47 mouse cellular contexts compared by ENCODE assay signal in the genomic region with DNA sequence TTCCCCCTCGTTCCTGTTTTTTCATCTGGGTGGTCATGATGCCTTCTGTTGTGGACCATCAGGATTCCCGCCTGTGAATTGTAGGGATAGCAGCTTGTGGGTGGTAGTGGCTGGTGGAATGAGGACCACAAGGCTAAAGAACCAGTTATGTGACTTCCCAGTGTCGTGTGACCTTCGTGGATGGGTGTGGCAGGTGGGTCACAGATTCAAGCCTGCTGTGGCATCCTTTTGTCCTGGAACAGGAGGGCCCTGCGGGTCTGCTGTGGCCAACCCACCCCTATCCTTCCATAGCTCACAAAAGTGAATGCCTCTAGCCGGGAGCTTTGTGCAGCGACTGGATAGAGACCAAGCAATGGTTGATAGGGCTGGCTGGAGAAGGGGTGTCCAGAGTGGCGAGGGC. TPM values are rescaled to one million over a fixed set of nuclear protein-coding genes. Genes with fewer than 3 reads are reported as not detected.
"Had no signal": no experiment of that assay in that cellular context is flagged by ENCODE, and none has a peak within 500 bp of the region (broad histone marks: within the 10 kb centered on the region; RNA-seq: fewer than 3 reads in every experiment).

No protein-coding gene starts in this region.

- ATAC-seq: liver, embryonic 12.5 days; liver, postnatal 0 days; lung, postnatal 0 days; midbrain, embryonic 13.5 days; midbrain, embryonic 15.5 days; midbrain, embryonic 16.5 days had no signal

- DNase-seq: left cerebral cortex, postnatal 4 days; liver; liver, embryonic 13.5 days; liver, postnatal 0 days; lung, adult 18-20 months; lung, adult 2 months; lung, embryonic 14.5 days; lung, postnatal 10 days; lung, postnatal 14 days; lung, postnatal 36 days; lung, postnatal 4 days; midbrain, embryonic 14.5 days had no signal

- H3K27ac ChIP-seq: limb, embryonic 12.5 days; limb, embryonic 13.5 days; limb, embryonic 15.5 days; liver, embryonic 12.5 days; liver, embryonic 13.5 days; liver, embryonic 14.5 days; liver, embryonic 15.5 days; lung, embryonic 15.5 days; macrophage; midbrain, embryonic 10.5 days; midbrain, embryonic 12.5 days; midbrain, embryonic 13.5 days; midbrain, embryonic 15.5 days; neural tube, embryonic 12.5 days; neural tube, embryonic 13.5 days had no signal

- H3K9ac ChIP-seq: limb, embryonic 12.5 days; limb, embryonic 13.5 days; limb, embryonic 15.5 days; liver, embryonic 12.5 days; liver, embryonic 13.5 days; liver, embryonic 14.5 days; liver, embryonic 15.5 days; liver, postnatal 0 days; lung, embryonic 14.5 days; lung, embryonic 15.5 days; midbrain, embryonic 12.5 days; midbrain, embryonic 13.5 days; midbrain, embryonic 15.5 days; neural tube, embryonic 12.5 days; neural tube, embryonic 13.5 days had no signal

- H3K4me2 ChIP-seq: limb, embryonic 12.5 days; limb, embryonic 13.5 days; limb, embryonic 15.5 days; liver, embryonic 11.5 days; liver, embryonic 12.5 days; liver, embryonic 13.5 days; liver, embryonic 15.5 days; lung, embryonic 14.5 days; lung, embryonic 15.5 days; midbrain, embryonic 11.5 days; midbrain, embryonic 12.5 days; midbrain, embryonic 13.5 days; midbrain, embryonic 15.5 days; neural tube, embryonic 12.5 days; neural tube, embryonic 13.5 days had no signal

- H3K27me3 ChIP-seq: limb, embryonic 12.5 days; limb, embryonic 13.5 days; limb, embryonic 15.5 days; liver, embryonic 12.5 days; liver, embryonic 13.5 days; liver, embryonic 15.5 days; lung, embryonic 15.5 days; midbrain, embryonic 12.5 days; midbrain, embryonic 13.5 days; midbrain, embryonic 15.5 days; neural tube, embryonic 12.5 days; neural tube, embryonic 13.5 days had no signal

- H3K4me1 ChIP-seq: limb, embryonic 10.5 days; limb, embryonic 12.5 days; liver, embryonic 12.5 days; liver, embryonic 13.5 days; liver, embryonic 15.5 days; midbrain, embryonic 12.5 days; midbrain, embryonic 13.5 days; midbrain, embryonic 15.5 days; neural tube, embryonic 12.5 days had no signal

- H3K4me3 ChIP-seq: limb, embryonic 10.5 days; limb, embryonic 12.5 days; limb, embryonic 13.5 days; limb, embryonic 15.5 days; liver, embryonic 12.5 days; liver, embryonic 13.5 days; liver, embryonic 15.5 days; lung, embryonic 15.5 days; megakaryocyte, embryonic 14.5 days; midbrain, embryonic 10.5 days; midbrain, embryonic 12.5 days; midbrain, embryonic 13.5 days; midbrain, embryonic 15.5 days; myocyte; neural tube, embryonic 12.5 days; neural tube, embryonic 13.5 days had no signal

- H3K9me3 ChIP-seq: limb, embryonic 10.5 days; limb, embryonic 12.5 days; limb, embryonic 13.5 days; limb, embryonic 15.5 days; liver, embryonic 12.5 days; liver, embryonic 13.5 days; liver, embryonic 15.5 days; lung, embryonic 15.5 days; megakaryocyte, embryonic 14.5 days; midbrain, embryonic 10.5 days; midbrain, embryonic 12.5 days; midbrain, embryonic 13.5 days; midbrain, embryonic 15.5 days; neural tube, embryonic 12.5 days; neural tube, embryonic 13.5 days had no signal

RNA-seq across cellular contexts. Expression of a gene that starts 38.5 kb away (rescaled TPM):
- total RNA-seq: left cerebral cortex, postnatal 4 days; megakaryocyte, adult 5-6 weeks; monocyte, adult 5-6 weeks had no signal
- polyA plus RNA-seq: liver, embryonic 15.5 days; liver, embryonic 16.5 days; macrophage; myocyte had no signal

RNA-seq across cellular contexts. Expression of a gene that starts 41.9 kb away (rescaled TPM):
- total RNA-seq: liver, adult 2 months; megakaryocyte progenitor cell, adult 5-6 weeks; megakaryocyte, adult 5-6 weeks; megakaryocyte-erythroid progenitor cell, adult 5-6 weeks; midbrain, postnatal 0 days had no signal
- polyA plus RNA-seq: limb, embryonic 11.5 days; liver, adult 2 months; liver, embryonic 16.5 days; lung, adult 2 months; midbrain, embryonic 11.5 days; midbrain, embryonic 15.5 days had no signal

RNA-seq across cellular contexts. Expression of a gene that starts 42.7 kb away (rescaled TPM):
- total RNA-seq: left cerebral cortex, postnatal 14 days; left cerebral cortex, postnatal 25 days; left cerebral cortex, postnatal 36 days; left cerebral cortex, postnatal 4 days; liver, adult 2 months; megakaryocyte progenitor cell, adult 5-6 weeks; megakaryocyte, adult 5-6 weeks; megakaryocyte-erythroid progenitor cell, adult 5-6 weeks; midbrain, postnatal 0 days; monocyte, adult 5-6 weeks had no signal
- polyA plus RNA-seq: limb, embryonic 10.5 days; limb, embryonic 11.5 days; limb, embryonic 12.5 days; limb, embryonic 13.5 days; limb, embryonic 14.5 days; limb, embryonic 15.5 days; liver, adult 2 months; liver, embryonic 11.5 days; liver, embryonic 12.5 days; liver, embryonic 13.5 days; liver, embryonic 14.5 days; liver, embryonic 15.5 days; liver, embryonic 16.5 days; liver, postnatal 0 days; lung, adult 2 months; lung, embryonic 14.5 days; lung, embryonic 15.5 days; lung, embryonic 16.5 days; lung, postnatal 0 days; macrophage; midbrain, embryonic 10.5 days; midbrain, embryonic 11.5 days; midbrain, embryonic 12.5 days; midbrain, embryonic 13.5 days; midbrain, embryonic 14.5 days; midbrain, embryonic 15.5 days; midbrain, embryonic 16.5 days; midbrain, postnatal 0 days; myocyte; neural tube, embryonic 11.5 days; neural tube, embryonic 12.5 days; neural tube, embryonic 13.5 days had no signal
